Mouse (Mus musculus) brain, embryonic 18.5 days (tissue): Measurements from ENCODE around the gene Upk3b.
"Not testable (repeated sequence)": the region's sequence is repeated elsewhere in the genome, so short reads cannot be mapped to it uniquely, and the experiment has no call there.

Experiments used
- DNase-seq: peaks from one replicate; pipeline ENCODE4 v3.0.0-alpha.2; 2012; ENCODE audit warnings: low read depth, low spot score

Gene Upk3b

DNA sequence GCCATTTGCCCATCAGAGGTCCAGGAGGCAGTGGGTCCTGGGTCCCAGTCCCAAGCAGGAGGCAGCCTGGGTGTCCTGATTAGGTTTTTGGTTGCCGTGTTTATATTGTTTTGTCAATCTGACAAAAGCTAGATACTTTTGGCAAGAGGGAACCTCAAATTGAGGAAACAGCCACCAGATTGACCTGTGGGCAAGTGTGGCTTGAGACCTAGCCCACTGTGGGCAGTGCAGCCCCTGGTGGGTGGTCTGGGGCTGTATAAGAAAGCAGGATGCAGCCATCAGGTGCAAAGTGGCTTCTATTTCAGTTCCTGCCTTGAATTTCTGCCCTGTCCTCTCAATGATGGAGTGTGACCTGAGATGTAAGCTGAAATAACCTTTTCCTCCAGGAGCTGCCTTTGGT, 3.0 kb upstream of the Upk3b start:
- no peak for DNase-seq

DNA sequence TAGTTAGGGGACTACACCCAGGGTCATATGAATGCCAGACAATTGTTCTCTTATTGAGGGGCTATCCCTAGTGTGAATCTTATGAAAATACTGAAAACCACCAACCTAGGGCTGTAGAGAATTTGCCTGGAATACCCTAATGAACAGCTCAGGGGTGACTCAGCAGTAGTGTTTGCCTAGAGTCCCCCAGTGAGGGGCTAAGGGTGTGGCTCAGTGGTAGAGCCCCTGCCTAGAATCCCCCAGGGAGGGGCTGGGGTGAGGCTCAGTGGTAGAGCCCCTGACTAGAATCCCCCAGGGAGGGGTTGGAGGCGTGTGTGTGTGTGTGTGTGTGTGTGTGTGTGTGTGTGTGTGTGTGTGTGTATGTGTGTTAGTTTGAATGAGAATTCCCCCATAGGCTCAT, 1.6 kb upstream of the Upk3b start:
- DNase-seq = no peak

DNA sequence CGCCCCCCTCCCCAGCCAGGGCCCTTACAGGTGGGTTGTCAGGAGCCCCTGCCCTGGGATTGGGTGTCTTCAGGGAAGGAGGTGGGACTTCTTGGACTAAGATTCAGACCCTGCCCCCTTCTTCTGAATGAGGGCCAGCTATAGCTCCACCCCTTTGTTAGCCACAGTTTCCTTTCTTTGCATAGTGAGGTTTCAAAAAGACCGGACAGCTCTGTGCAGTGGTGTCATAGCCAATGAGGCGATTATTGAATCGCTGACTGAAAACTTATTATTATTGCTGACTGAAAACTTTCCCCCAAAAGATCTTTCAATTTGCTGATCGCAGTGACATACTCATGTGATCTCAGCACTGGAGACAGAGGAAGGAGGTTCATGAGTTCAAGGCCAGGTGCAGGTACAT, 1.9 kb downstream of the Upk3b start:
- no peak for DNase-seq

DNA sequence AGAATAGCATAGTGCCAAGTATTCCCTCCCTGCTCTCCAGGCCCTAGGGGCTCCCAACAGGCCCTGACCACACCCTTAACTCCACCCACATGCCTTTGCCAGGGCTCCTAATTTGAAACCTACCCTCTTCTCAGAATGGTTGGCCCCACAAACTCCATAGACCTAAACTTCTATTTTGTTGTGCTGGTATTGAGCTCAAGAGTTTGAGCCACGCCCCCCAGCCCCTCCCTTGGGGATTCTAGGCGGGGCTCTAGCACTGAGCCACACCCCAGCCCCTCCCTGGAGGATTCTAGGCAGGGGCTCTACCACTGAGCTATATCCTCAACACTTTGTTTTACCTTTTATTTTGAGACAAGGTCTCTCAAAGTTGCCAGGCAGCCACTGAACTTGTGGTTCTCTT, 3.0 kb downstream of the Upk3b start:
- no peak for DNase-seq

DNA sequence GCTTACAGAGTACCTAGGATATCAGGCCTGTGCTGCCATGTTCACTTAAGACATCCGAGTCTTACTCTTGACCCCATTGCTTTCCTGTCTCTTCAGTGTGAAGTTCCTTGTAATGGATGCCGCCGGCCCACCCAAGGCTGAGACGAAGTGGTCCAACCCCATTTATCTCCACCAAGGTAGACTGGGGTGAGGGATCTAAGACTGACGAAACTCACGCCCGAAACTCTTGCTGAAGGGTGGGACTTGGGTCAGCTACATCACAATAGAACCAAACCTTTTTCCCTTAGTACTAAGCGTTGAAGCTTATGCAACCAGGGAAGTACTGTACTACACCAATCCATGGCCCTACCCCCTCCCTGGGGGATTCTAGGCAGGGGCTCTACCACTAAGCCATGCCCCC, 3.4 kb downstream of the Upk3b start:
- no peak for DNase-seq

DNA sequence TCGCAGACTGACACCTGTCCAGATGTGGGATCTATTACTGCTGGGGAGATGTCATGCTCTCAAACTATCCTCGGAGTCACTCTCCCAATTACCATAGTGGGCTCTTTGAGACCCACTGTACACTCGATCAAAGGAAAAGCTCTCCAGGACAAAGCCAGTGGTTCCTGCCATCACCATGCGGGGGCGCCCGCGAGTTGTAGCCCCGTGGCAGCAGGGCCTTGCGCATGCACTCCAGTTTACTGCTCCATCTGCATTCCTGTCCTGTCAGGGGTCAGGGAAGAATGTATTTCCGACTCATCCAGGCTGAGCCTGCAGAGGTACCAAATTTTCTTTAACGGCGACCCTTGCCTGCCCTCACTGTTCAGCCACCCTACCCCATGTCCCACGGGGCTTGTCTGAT, 6.6 kb downstream of the Upk3b start:
- no peak for DNase-seq

DNA sequence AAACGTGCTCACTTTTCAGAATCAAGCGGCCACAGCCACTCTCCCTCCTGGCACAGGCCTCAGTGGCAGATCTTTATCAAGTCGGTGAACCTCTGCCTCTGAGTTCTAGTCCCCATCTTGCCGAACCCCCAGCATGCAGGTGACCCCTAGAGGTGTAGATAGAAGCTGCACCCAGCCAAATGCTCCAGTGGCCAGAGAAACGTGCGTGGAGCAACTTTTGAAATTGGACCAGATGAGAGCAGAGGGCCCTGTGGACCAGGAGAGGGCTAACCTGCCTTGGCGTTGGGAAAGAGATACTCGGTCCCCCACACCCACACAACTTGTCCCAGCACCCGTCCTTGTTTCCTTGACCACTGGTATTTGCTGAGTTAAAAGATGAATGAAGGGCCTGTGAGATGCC, 7.1 kb downstream of the Upk3b start:
- DNase-seq = no peak

DNA sequence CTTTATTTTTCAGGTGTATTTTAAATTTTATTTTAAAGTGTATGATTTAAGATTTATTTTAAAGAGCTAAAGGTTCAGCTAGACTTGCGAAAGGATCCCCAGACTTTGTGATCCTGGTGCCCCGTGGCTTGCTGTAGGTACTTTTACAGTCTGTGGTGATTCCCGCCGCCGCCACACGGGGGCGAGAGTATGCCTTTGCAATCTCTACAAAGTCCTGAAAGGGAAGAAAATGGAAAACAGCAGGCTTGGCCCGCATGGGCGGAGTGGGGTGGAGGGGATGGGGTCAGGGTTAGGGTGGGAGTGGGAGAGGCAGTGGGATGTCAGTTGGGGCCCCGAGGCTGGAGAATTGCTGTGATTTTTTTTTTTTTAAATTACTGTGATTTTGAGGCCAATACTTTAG, 7.7 kb downstream of the Upk3b start:
- no peak for DNase-seq

DNA sequence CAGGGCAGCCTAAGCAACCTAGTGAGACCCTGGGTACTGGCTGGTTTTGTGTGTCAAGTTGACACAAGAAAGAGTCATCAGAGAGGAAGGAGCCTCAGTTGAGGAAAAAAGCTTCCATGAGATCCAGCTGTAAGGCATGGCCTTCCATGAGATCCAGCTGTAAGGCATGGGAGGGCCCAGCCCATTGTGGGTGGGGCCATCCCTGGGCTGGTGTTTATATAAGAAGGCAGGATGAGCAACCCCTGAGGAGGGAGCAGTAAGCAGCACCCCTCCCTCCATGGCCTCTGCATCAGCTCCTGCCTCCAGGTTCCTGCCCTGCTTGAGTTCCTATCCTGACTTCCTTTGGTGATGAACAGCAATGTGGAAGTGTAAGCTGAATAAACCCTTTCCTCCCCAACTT, 10.2 kb downstream of the Upk3b start:
- not testable (repeated sequence) for DNase-seq

DNA sequence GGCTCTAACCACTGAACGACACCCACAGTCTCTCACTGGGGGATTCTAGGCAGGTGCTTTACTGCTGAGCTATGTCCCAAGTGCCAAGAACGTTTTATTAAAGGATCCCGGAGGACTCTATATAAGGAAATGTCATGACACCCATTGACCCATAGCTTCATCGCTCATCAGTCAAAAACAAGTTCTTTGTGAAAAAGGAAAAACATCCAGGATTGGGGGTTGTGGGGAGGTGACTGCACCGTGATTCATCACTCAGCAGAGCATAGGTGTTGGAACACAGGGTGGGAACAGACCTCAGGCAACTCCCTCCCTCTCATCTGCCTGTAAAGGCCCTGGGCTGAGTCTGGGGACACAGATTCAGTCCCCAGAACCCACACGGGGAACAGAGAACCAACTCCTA, 11.6 kb downstream of the Upk3b start:
- DNase-seq = no peak

DNA sequence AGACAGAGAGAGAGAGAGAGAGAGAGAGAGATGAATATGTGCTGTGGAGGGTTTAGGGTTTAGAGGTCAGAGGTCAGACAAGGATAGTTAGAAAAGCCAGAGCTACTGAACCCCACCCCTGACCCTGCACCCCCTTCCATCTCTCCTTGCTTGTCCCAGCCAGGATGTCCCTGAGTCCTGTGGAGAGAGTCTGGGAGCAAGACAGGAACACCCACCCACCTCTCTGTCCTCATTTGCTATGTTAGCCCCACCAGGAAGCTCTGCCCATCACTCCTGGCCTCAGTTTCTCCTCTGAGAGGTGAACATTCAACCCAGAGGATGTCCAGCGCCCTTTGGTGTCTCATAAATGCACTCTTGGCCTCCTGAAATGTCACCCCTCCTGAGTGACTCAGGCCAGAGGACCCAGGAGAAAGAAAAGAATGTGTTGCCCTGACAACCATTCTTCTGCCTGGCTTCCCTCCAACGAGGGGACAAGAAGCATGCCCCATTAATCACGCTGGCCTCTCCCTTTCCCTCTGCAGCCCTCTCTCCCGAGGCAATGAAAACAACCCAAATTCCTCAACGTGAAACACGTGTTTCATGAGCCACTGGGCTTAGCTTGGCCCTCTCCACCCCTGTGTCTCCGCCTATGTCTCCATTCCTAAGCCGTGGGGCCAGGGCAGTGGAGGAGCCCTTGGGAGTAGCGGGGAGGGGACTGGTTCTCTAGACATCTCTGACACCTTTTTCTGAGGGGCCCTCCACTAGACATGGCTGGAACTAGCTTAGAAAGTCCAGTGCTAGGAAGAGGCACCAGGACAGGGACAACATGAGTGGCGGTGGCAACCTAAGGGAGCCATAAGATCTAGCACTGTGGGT, 13.2 kb downstream of the Upk3b start:
- no peak for DNase-seq

DNA sequence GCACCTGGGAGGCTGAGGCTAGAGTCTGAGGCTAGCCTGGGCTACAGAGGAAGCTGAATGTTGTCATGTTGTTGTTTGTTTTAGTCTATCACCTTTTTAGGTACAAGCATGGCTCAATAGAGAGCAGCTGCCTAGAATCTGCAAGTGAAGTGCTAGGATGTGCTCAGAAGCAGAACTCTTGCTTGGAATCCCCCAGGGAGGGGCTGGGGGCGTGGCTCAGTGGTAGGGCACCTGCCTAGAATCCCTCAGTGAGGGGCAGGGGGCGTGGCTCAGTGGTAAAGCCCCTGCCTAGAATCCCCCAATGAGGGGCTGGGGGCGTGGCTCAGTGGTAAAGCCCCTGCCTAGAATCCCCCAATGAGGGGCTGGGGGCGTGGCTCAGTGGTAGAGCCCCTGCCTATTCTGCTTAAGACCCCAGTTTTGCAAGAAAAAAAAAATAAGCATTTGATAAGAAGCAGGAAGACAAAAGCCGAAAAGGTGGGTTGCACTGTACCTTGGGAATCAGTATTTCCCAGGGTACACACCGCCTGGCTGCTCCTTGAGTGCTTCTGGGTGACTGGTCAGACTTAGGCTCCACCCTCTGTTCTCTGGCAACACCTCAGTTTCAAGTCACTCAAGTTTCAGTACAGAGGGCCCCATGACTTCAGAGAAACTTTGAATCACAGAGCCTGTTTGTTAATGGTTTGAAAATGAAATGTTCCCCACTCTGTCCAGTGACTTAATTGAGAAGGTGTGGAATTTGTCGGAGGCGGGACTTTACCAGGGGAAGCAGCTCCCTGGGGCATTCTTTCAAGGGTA, 14.8 kb downstream of the Upk3b start:
- no peak for DNase-seq

DNA sequence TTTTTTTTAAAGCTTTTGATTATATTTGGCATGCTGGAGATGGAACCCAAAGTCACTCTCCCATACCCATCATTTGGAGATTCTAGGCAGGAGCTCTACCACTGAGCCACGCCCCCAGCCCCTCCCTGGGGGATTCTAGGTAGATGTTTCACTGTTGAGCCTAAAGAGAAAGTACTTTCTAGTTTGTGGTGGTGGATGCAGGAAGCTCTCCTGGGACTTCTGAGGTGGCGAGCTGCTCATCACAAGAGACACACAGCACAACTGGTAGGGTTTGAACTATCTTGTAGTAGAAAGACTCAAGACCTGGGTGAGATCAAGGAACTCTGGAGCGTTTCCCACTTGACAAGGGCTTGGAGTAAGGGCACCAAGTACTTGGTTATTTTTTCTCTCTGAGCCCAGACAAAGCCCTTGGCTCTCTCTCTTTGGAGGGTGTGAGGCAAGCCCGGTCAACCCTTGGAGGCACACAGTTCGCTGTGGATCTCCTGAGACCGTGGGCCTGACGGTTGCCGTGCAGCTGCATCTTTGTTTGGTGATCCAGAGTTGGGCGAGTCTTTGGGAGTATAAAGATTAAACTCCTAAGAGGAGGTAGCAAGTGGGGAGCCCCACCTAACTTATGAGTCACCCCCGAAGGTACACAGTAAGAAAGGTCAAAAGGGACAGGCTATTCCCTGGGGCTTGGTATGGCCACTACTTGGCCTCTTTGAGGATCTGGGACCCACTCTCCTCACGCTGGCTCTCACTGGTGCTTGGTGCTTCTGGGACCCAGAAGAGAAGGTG, 16.2 kb downstream of the Upk3b start, which contains the start of gene Upk3bl:
TSS of gene Upk3bl (plus strand) at position 192 of the 777 bp plus-strand sequence.
- no peak for DNase-seq

DNA sequence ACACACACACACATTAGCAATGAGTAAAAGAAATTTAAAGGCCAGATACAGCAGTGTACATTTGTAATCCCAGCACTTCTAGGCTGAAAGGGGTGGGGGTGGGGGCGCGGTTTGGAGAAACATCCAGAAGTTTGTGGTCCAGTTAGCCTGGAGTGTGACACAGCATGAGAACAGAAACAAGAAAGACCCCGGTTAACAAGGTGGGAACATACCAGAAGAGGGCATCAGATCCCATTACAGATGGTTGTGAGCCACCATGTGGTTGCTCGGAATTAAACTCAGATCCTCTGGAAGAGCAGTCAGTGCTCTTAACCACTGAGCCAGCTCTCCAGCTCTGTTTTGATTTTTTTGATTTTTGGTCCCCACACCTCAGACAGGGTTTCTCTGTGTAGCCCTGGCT, 17.8 kb downstream of the Upk3b start:
- no peak for DNase-seq

DNA sequence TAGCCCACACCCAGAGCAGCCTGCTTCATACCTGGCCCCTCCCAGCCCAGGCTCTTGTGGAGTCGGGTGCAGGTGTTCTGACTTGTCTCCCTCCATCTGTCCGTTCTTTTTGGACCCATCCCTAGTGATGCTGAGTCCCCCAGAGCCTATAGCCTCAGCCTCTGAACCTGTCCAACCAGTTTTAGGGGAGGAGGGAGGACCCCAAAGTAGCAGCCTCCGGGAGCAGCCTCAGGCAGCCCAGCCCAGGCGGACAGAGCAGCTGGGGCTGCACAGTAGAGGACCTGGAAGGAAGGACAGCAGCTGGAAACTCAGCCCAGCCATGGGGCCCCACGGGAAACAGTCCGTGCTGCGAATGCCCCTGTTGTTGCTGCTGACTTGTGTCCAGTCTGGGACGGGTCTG, 18.8 kb downstream of the Upk3b start:
- no peak for DNase-seq

DNA sequence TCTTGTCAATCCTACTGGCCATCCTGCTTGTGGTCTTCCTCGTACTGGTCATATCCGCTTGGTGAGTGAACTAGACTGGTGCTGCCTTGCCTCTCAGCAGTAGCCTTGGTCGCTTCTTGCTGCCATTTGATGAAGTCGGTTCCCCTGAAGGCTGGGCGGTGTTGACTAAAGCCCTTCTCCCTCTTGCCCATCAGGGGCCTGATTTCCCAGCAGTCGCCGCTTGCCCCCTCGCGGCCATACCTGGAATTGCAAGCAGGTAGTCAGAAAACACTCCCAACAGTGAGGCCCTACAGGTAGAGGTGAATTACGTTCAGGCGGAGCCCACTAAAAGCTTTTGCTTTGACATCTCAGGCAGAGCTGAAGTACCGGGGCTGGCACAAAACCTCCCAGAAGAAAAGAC, 23.3 kb downstream of the Upk3b start:
- DNase-seq = no peak

DNA sequence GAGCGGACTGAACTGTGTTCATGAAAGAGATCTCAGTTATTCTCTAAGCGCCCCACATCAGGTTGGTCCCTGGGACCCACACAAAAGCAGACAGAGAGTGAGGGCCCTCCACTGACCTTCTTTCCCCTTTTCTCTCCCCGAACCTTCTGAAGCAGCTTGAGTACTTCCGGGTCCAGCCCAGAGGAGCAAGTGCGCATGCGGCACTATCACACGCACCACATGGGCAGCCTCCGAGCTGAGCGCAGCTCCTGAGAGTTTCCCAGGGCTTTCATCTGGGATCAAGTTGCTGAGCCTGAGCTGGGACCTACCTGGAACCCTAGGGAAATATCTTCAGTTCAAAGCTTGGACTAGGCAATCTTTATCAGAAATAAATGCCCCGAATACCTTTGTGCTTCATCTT, 25.6 kb downstream of the Upk3b start:
- no peak for DNase-seq

DNA sequence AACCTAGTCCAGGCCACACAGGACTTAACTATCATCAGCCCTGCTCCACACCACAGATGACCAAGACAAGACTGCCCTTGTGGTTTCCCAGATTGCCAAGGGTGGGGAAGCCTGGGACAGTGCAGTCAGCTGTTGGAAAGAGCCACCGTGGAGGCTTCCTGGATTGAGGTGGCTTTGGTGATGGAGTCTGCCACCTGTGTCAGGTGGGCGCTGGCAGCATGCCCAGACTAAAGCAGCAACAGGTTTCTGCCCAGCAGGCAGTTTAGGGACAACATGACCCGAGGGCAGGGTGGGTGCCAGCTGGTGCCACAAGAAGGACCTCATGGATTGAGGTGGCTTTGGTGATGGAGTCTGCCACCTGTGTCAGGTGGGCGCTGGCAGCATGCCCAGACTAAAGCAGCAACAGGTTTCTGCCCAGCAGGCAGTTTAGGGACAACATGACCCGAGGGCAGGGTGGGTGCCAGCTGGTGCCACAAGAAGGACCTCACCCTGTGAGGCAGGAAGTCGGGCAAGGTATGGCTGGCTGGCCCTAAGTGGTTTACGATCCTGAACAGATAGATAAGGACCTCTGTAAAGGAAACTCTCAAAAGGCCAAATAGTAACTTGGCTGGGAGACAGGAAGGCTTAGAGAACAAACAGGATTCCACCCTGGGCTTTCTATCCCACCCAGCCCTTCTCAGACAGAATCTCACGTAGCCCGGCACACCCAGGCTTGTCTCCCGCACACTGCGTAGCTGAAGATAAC, 28.3 kb downstream of the Upk3b start:
- DNase-seq = not testable (repeated sequence)

DNA sequence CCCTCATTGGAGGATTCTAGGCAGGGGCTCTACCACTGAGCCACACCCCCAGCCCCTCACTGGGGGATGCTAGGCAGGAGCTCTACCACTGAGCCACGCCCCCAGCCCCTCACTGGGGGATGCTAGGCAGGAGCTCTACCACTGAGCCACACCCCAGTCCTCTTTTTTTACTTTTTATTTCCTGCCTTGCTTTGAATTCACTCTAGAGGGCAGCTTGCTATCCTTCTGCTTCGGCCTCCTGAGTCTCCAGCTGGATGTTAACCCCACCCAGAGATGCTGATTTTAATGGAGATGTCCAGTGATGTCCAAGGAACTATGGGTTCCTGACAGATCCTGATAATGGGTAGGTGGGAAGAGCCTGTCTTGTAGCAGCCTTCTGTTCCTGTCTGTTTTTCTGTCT, 31.1 kb downstream of the Upk3b start:
- no peak for DNase-seq

DNA sequence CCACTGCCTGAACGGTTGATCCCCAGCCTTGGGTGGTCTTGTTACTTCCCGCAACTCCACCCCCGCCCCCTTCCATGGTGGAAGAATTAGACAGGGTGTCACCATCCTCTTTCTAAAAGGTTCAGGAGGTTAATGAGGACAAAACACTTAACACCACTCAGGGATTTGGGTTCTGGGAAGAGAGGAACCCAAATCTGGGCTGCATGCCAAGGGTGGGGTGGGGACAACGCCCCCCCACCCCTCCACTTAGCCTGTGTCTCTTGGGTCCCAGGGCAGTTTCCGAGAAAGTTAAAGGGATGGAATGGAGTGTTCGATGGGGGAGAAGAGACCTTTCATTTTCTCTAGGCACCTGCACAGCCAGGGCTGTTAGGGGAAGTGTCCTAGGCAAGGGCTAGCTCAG, 34.8 kb downstream of the Upk3b start:
- DNase-seq = no peak

DNA sequence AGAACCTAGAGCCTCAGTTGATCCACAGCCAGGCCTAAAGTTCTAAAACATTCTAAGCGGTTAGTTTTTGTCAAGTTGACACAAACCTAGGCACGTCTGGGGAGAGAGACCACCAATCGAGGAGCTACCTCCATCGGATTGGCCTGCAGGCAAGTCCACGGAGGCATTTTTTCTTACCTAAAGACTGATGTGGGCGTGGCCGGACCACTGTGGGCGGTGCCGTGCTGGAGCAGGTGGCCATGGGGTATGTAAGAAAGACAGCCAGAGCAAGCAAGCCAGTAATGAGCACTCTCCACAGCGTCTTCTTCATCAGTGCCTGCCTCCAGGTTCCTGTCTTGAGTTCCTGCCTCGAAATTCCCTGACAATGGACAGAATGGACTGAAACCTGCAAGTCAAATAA, 35.2 kb downstream of the Upk3b start:
- DNase-seq = no peak

DNA sequence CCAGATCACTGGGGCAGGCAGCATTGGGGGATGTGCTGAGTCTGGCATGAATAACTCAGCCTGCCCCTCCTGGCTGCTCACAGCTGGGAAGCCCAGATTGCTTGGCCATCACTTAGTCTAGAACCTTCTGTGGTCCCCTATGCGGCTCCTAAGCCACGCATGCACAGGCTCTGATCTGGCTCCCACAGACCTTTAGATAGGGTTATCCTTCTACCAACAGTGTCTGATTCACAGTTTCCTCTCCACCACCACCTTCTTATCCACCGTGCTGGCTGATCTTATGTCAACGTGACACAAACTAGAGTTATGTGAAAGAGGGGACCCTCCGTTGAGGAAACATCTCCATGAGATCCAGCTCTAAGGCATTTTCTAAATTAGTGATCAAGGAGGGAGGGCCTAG, 36.8 kb downstream of the Upk3b start:
- DNase-seq = no peak
